Mouse (Mus musculus): Measurements from ENCODE around the gene Fam53b.

Fam53b gene

GRCm38 (mm10) chr7:132765629-132766186 lies 48.0 kb downstream of the Fam53b start:
- DNase-seq (ENCODE audit: low spot score): no peak

GRCm38 (mm10) chr7:132764896-132765491 lies 48.7 kb downstream of the Fam53b start:
- DNase-seq (ENCODE audit: low spot score): no peak

GRCm38 (mm10) chr7:132764314-132764713 lies 49.4 kb downstream of the Fam53b start:
- no peak for DNase-seq (ENCODE audit: low spot score)

- no peak for DNase-seq (ENCODE audit: low spot score)
These were observed 49.8 kb downstream of the Fam53b start for GRCm38 (mm10) chr7:132763911-132764310.

GRCm38 (mm10) chr7:132763351-132763750 lies 50.3 kb downstream of the Fam53b start:
- DNase-seq (ENCODE audit: low spot score): no peak

- no peak for DNase-seq (ENCODE audit: low spot score)
These were observed 52.3 kb downstream of the Fam53b start for GRCm38 (mm10) chr7:132761409-132761808.

- DNase-seq (ENCODE audit: low spot score): no peak
These were observed 53.0 kb downstream of the Fam53b start for GRCm38 (mm10) chr7:132760589-132761180.

GRCm38 (mm10) chr7:132759926-132760325 lies 53.8 kb downstream of the Fam53b start:
- no peak for DNase-seq (ENCODE audit: low spot score)

- no peak for DNase-seq (ENCODE audit: low spot score)
These were observed 54.2 kb downstream of the Fam53b start for GRCm38 (mm10) chr7:132759405-132759891.

GRCm38 (mm10) chr7:132758875-132759274 lies 54.8 kb downstream of the Fam53b start:
- DNase-seq (ENCODE audit: low spot score): no peak

GRCm38 (mm10) chr7:132756325-132756724 lies 57.4 kb downstream of the Fam53b start:
- no peak for DNase-seq (ENCODE audit: low spot score)

GRCm38 (mm10) chr7:132754389-132754750 lies 59.3 kb downstream of the Fam53b start:
- DNase-seq (ENCODE audit: low spot score): peak; percentile 19

GRCm38 (mm10) chr7:132753518-132754388 lies 59.9 kb downstream of the Fam53b start:
- DNase-seq (ENCODE audit: low spot score): no peak

- DNase-seq (ENCODE audit: low spot score): no peak
These were observed 62.0 kb downstream of the Fam53b start for GRCm38 (mm10) chr7:132751716-132752115.

- DNase-seq (ENCODE audit: low spot score): no peak
These were observed 64.2 kb downstream of the Fam53b start for GRCm38 (mm10) chr7:132749504-132749903.

GRCm38 (mm10) chr7:132748076-132748769 lies 65.5 kb downstream of the Fam53b start:
- no peak for DNase-seq (ENCODE audit: low spot score)

GRCm38 (mm10) chr7:132747096-132747495 lies 66.6 kb downstream of the Fam53b start:
- no peak for DNase-seq (ENCODE audit: low spot score)

- no peak for DNase-seq (ENCODE audit: low spot score)
These were observed 70.8 kb downstream of the Fam53b start for GRCm38 (mm10) chr7:132742912-132743311.

GRCm38 (mm10) chr7:132739829-132740228 lies 73.9 kb downstream of the Fam53b start:
- no peak for DNase-seq (ENCODE audit: low spot score)

GRCm38 (mm10) chr7:132738844-132739243 lies 74.8 kb downstream of the Fam53b start:
- no peak for DNase-seq (ENCODE audit: low spot score)

- DNase-seq (ENCODE audit: low spot score): peak; percentile 59
These were observed 77.4 kb downstream of the Fam53b start for GRCm38 (mm10) chr7:132736099-132736862.

Data from urinary bladder, postnatal 14 days (tissue).